Mouse (Mus musculus): Measurements from ENCODE around the gene Kif15.

The Kif15 gene

GRCm38 (mm10) chr9:122950643-122951475 is at the start of gene Kif15, which contains the start of gene 1110059G10Rik:
TSS of gene Kif15 (plus strand) at chr9:122951046.
TSS of gene 1110059G10Rik (minus strand) at chr9:122951000.
- DNase-seq, result peak; percentile 88 to 94

- no peak for DNase-seq
Observed at GRCm38 (mm10) chr9:122901047-122901446, 49.8 kb upstream of the Kif15 start.

- no peak for DNase-seq
Observed at GRCm38 (mm10) chr9:122902717-122903535, 47.9 kb upstream of the Kif15 start.

- DNase-seq, result no peak
Observed at GRCm38 (mm10) chr9:122922436-122922835, 28.4 kb upstream of the Kif15 start.

GRCm38 (mm10) chr9:122922936-122923381 is 27.9 kb upstream of the Kif15 start, which contains the start of gene Zfp105:
TSS of gene Zfp105 (plus strand) at chr9:122923072.
- DNase-seq, result peak in 1 of 2 experiments; percentile 4

- no peak for DNase-seq
Observed at GRCm38 (mm10) chr9:122928915-122929314, 21.9 kb upstream of the Kif15 start.

GRCm38 (mm10) chr9:122998406-122999192 is 47.8 kb downstream of the Kif15 start:
- no peak for DNase-seq

GRCm38 (mm10) chr9:122999193-122999586 is 48.3 kb downstream of the Kif15 start:
- DNase-seq, result no peak

GRCm38 (mm10) chr9:123004718-123005117 is 53.9 kb downstream of the Kif15 start:
- no peak for DNase-seq

- DNase-seq, result no peak
Observed at GRCm38 (mm10) chr9:123006071-123006470, 55.2 kb downstream of the Kif15 start.

- peak; percentile 87 to 88 for DNase-seq
Observed at GRCm38 (mm10) chr9:123020995-123021631, 70.3 kb downstream of the Kif15 start, which contains the start of gene Tmem42. TSS of gene Tmem42 (plus strand) at chr9:123021326.

GRCm38 (mm10) chr9:123021636-123022379 is 71.0 kb downstream of the Kif15 start:
- no peak for DNase-seq

- no peak for DNase-seq
Observed at GRCm38 (mm10) chr9:123024201-123024600, 73.4 kb downstream of the Kif15 start.

- DNase-seq, result no peak
Observed at GRCm38 (mm10) chr9:123031496-123032246, 80.8 kb downstream of the Kif15 start.

- no peak for DNase-seq
Observed at GRCm38 (mm10) chr9:123034426-123034825, 83.6 kb downstream of the Kif15 start, which contains the start of gene Tgm4. TSS of gene Tgm4 (plus strand) at chr9:123034726.

- no peak for DNase-seq
Observed at GRCm38 (mm10) chr9:123047665-123048064, 96.8 kb downstream of the Kif15 start.

- DNase-seq, result peak; percentile 23 to 47
Observed at GRCm38 (mm10) chr9:123058724-123059292, 108.0 kb downstream of the Kif15 start.

GRCm38 (mm10) chr9:123060172-123060571 is 109.3 kb downstream of the Kif15 start:
- DNase-seq, result no peak

Measured in thymus, postnatal 36 days (tissue).